Mouse (Mus musculus) layer of hippocampus, adult 18-20 months (tissue): ENCODE data around the gene Nphp1. TPM values are rescaled to one million over a fixed set of nuclear protein-coding genes. Genes with fewer than 3 reads are reported as not detected.

Experiments used
- DNase-seq, 2 experiments: peaks; one replicate each; pipeline ENCODE4 v3.0.0; 2022; ENCODE audit warnings: low spot score in 2 of 2
- long read RNA-seq: library from polyadenylated mRNA; stranded (forward); transcript quantifications from one replicate; pipeline ENCODE4 v2.0.0, GENCODE M21; 2021
- total RNA-seq, 2 experiments: library from RNA; stranded (reverse); gene quantifications; 2 replicates each; pipeline ENCODE4 v1.2.3; 2021

Nphp1 gene
- total RNA-seq = 10 to 100 TPM; 18.7 to 21.6 TPM
- long read RNA-seq, transcript Nphp1-202 (20 exons, 2,296 nt) = major isoform, 14 of 25 reads
- long read RNA-seq, partial matches to known transcripts = 1 of 25 reads
- long read RNA-seq, other reads (novel, unspliced or antisense) = 6 of 25 reads

- DNase-seq = peak; percentile 81 to 91
Observed at GRCm38 (mm10) chr2:127788440-127789116, at the start of gene Nphp1. Nphp1 (minus strand) TSS chr2:127788897.

- DNase-seq = peak in 1 of 2 experiments; percentile 21
Observed at GRCm38 (mm10) chr2:127832833-127833190, 44.1 kb upstream of the Nphp1 start.

- no peak for DNase-seq
Observed at GRCm38 (mm10) chr2:127832103-127832832, 43.6 kb upstream of the Nphp1 start.

- peak; percentile 85 to 94 for DNase-seq
Observed at GRCm38 (mm10) chr2:127831401-127832102, 42.9 kb upstream of the Nphp1 start, which contains the start of gene Bub1. Bub1 (minus strand) TSS chr2:127831865.

- peak; percentile 89 to 95 for DNase-seq
Observed at GRCm38 (mm10) chr2:127791919-127792603, 3.4 kb upstream of the Nphp1 start, which contains the start of gene Mtln. Mtln (minus strand) TSS chr2:127792488.

GRCm38 (mm10) chr2:127789651-127790270 lies 1.1 kb upstream of the Nphp1 start:
- DNase-seq = no peak

GRCm38 (mm10) chr2:127789138-127789537 lies 441 bp upstream of the Nphp1 start:
- peak in 1 of 2 experiments; percentile 24 for DNase-seq

GRCm38 (mm10) chr2:127787226-127787625 lies 1.5 kb downstream of the Nphp1 start:
- no peak for DNase-seq

GRCm38 (mm10) chr2:127778451-127778850 lies 10.2 kb downstream of the Nphp1 start:
- no peak for DNase-seq

GRCm38 (mm10) chr2:127775013-127775412 lies 13.7 kb downstream of the Nphp1 start:
- no peak for DNase-seq

- no peak for DNase-seq
Observed at GRCm38 (mm10) chr2:127774578-127774941, 14.1 kb downstream of the Nphp1 start.

GRCm38 (mm10) chr2:127773938-127774577 lies 14.6 kb downstream of the Nphp1 start:
- peak in 1 of 2 experiments; percentile 15 for DNase-seq

- no peak for DNase-seq
Observed at GRCm38 (mm10) chr2:127761587-127761986, 27.1 kb downstream of the Nphp1 start.

GRCm38 (mm10) chr2:127760429-127761000 lies 28.2 kb downstream of the Nphp1 start:
- no peak for DNase-seq

GRCm38 (mm10) chr2:127760014-127760413 lies 28.7 kb downstream of the Nphp1 start:
- no peak for DNase-seq

- peak in 1 of 2 experiments; percentile 9 for DNase-seq
Observed at GRCm38 (mm10) chr2:127759157-127759880, 29.4 kb downstream of the Nphp1 start.

- DNase-seq = peak; percentile 48 to 67
Observed at GRCm38 (mm10) chr2:127757171-127757570, 31.5 kb downstream of the Nphp1 start.

- DNase-seq = peak in 1 of 2 experiments; percentile 32
Observed at GRCm38 (mm10) chr2:127754113-127754512, 34.6 kb downstream of the Nphp1 start.
